ENCODE assay signal across 26 mouse cellular contexts in genomic region chr3:138173291-138173690, GRCm38 (mm10). TPM values are rescaled to one million over a fixed set of nuclear protein-coding genes. Genes with fewer than 3 reads are reported as not detected.
DNase-seq lines count a peak whose midpoint lies in the region; ATAC-seq and TF ChIP-seq lines count a peak whose summit lies in the region.
"Had no signal": no experiment of that assay in that cellular context is flagged by ENCODE, and none has a peak within 500 bp of the region (broad histone marks: within the 10 kb centered on the region; RNA-seq: fewer than 3 reads in every experiment).

No protein-coding gene starts in this region.

- DNase-seq in 416B (ENCODE audit: low read depth) = peak; percentile 21
- peak; percentile 46 for DNase-seq in CH12.LX (ENCODE audit: extremely low read depth)
- peak; percentile 13 for DNase-seq in naive thymus-derived CD4-positive, alpha-beta T cell, adult 2 months (ENCODE audit: low read depth)
- DNase-seq in frontal cortex, postnatal 36 days (ENCODE audit: low spot score in 2 of 2) = no peak
- DNase-seq: adrenal gland, adult 2 months; cerebellum, adult 11-12 months; cerebellum, postnatal 36 days; heart, adult 18-20 months; heart, postnatal 10 days; kidney, postnatal 25 days; left cerebral cortex, postnatal 4 days; retina, postnatal 1 day; spleen, adult 18-20 months had no signal

- H3K27me3 ChIP-seq in intestine, postnatal 0 days (replicated peaks; ENCODE audit: control insufficient read depth, insufficient read depth, low read length) = no peaks in the 10 kb centered on the region
- no peaks in the 10 kb centered on the region for H3K27me3 ChIP-seq in intestine, embryonic 16.5 days (replicated peaks; ENCODE audit: control insufficient read depth, insufficient read depth, low read length)
- no peaks in the 10 kb centered on the region for H3K27me3 ChIP-seq in CH12.LX (replicated peaks)
- no peaks in the 10 kb centered on the region for H3K27me3 ChIP-seq in forebrain, embryonic 15.5 days
- H3K27me3 ChIP-seq: embryonic facial prominence, embryonic 13.5 days; liver, embryonic 12.5 days; neural tube, embryonic 15.5 days had no signal

- dilution Hi-C loops in CH12.LX (cut with MboI; ENCODE audit: extremely low pct_ligation_motif_present, extremely low pct_unique_long_range_greater_than_20kb, low sequenced_read_pairs) = no loop called here

- no peak overlapping the region for H3K4me2 ChIP-seq in intestine, postnatal 0 days (replicated peaks; ENCODE audit: low read depth)
- no peak overlapping the region for H3K4me2 ChIP-seq in intestine, embryonic 16.5 days (ENCODE audit: low read depth, low read length)
- no peak overlapping the region for H3K4me2 ChIP-seq in CH12.LX (ENCODE audit: insufficient read depth, low read depth, poor library complexity, severe bottlenecking)
- H3K4me2 ChIP-seq in forebrain, embryonic 15.5 days (replicated peaks) = no peak overlapping the region
- H3K4me2 ChIP-seq: embryonic facial prominence, embryonic 13.5 days; liver, embryonic 12.5 days; neural tube, embryonic 15.5 days had no signal

- TF ChIP-seq EP300 in CH12.LX (IDR thresholded peaks at IDR 0.05; ENCODE audit: low read length) = no peak

- in situ Hi-C loops in CH12.LX (cut with MboI; ENCODE audit: low pct_ligation_motif_present, low pct_unique_long_range_greater_than_20kb, low sequenced_read_pairs) = no loop called here

- TF ChIP-seq CTCF in intestine, postnatal 0 days (IDR thresholded peaks at IDR 0.05; ENCODE audit: low read depth) = peak; percentile 39; the same call in 1 of the 2 replicates
- TF ChIP-seq CTCF in CH12.LX (conservative IDR thresholded peaks at IDR 0.05 in 1 of 2, IDR thresholded peaks at IDR 0.05 in 1 of 2; ENCODE audit: low read depth in 2 of 2, low read length in 2 of 2) = peak; percentile 60 to 71; a peak in 3 of 4 replicates

- no peaks in the 10 kb centered on the region for H3K4me1 ChIP-seq in intestine, postnatal 0 days (replicated peaks; ENCODE audit: control insufficient read depth, insufficient read depth, low read length)
- H3K4me1 ChIP-seq in intestine, embryonic 16.5 days (ENCODE audit: control insufficient read depth, insufficient read depth, low read length) = no peaks in the 10 kb centered on the region; the same call in 1 of the 2 replicates
- no peaks in the 10 kb centered on the region for H3K4me1 ChIP-seq in CH12.LX (ENCODE audit: control insufficient read depth in 1 of 2, insufficient read depth in 2 of 2)
- H3K4me1 ChIP-seq in forebrain, embryonic 15.5 days = no peaks in the 10 kb centered on the region
- H3K4me1 ChIP-seq: embryonic facial prominence, embryonic 13.5 days; forebrain, embryonic 10.5 days; liver, embryonic 12.5 days; megakaryocyte, embryonic 14.5 days; neural tube, embryonic 15.5 days had no signal

- H3K79me2 ChIP-seq in CH12.LX (replicated peaks; ENCODE audit: control insufficient read depth, extremely low read depth, insufficient read depth, poor library complexity, severe bottlenecking) = no peaks in the 10 kb centered on the region

- H3K9me3 ChIP-seq in intestine, postnatal 0 days (ENCODE audit: control insufficient read depth) = no peaks in the 10 kb centered on the region
- H3K9me3 ChIP-seq in intestine, embryonic 16.5 days (ENCODE audit: control insufficient read depth, low read length) = 0 out of 2 replicates have a peak, but pooled peaks cover 3% of the 10 kb centered on the region
- H3K9me3 ChIP-seq in CH12.LX (replicated peaks; ENCODE audit: low read length) = peaks cover 4% of the 10 kb centered on the region
- no peaks in the 10 kb centered on the region for H3K9me3 ChIP-seq in forebrain, embryonic 15.5 days
- H3K9me3 ChIP-seq: forebrain, embryonic 10.5 days; liver, embryonic 12.5 days; neural tube, embryonic 15.5 days had no signal

- no peak for TF ChIP-seq POLR2A in CH12.LX (IDR thresholded peaks at IDR 0.05; ENCODE audit: low read depth, low read length)

- H3K9ac ChIP-seq in intestine, postnatal 0 days (ENCODE audit: low read depth, low read length) = no peak overlapping the region
- no peak overlapping the region for H3K9ac ChIP-seq in intestine, embryonic 16.5 days (ENCODE audit: low read depth, low read length)
- H3K9ac ChIP-seq in CH12.LX (ENCODE audit: insufficient read depth, low read depth) = no peak overlapping the region
- H3K9ac ChIP-seq in forebrain, embryonic 15.5 days (replicated peaks) = no peak overlapping the region
- H3K9ac ChIP-seq: embryonic facial prominence, embryonic 13.5 days; liver, embryonic 12.5 days; neural tube, embryonic 15.5 days had no signal

- H3K36me3 ChIP-seq in intestine, postnatal 0 days (ENCODE audit: control insufficient read depth, insufficient read depth) = no peaks in the 10 kb centered on the region
- H3K36me3 ChIP-seq in intestine, embryonic 16.5 days (ENCODE audit: control insufficient read depth, insufficient read depth, low read length) = no peaks in the 10 kb centered on the region
- H3K36me3 ChIP-seq in CH12.LX (replicated peaks in 1 of 2; ENCODE audit: control insufficient read depth in 1 of 2, insufficient read depth in 1 of 2, low read length in 1 of 2) = no peaks in the 10 kb centered on the region
- H3K36me3 ChIP-seq in forebrain, embryonic 15.5 days = no peaks in the 10 kb centered on the region
- H3K36me3 ChIP-seq: embryonic facial prominence, embryonic 13.5 days; forebrain, embryonic 10.5 days; liver, embryonic 12.5 days; neural tube, embryonic 15.5 days had no signal

- TF ChIP-seq RAD21 in CH12.LX (IDR thresholded peaks at IDR 0.05; ENCODE audit: low read depth, low read length) = peak; percentile 58

- no peak; the same call in 1 of the 2 replicates for ATAC-seq in intestine, postnatal 0 days
- ATAC-seq in intestine, embryonic 16.5 days = no peak
- ATAC-seq in forebrain, embryonic 15.5 days (replicated peaks) = no peak
- no peak for ATAC-seq in megakaryocyte-erythroid progenitor cell, adult 5-6 weeks (replicated peaks; ENCODE audit: low FRiP score, low TSS enrichment, poor library complexity, severe bottlenecking)
- ATAC-seq: liver, embryonic 12.5 days had no signal

- H3K4me3 ChIP-seq in intestine, postnatal 0 days (ENCODE audit: low read depth, low read length) = no peak overlapping the region
- H3K4me3 ChIP-seq in intestine, embryonic 16.5 days (ENCODE audit: low read length) = no peak overlapping the region
- H3K4me3 ChIP-seq in CH12.LX (replicated peaks in 1 of 3; ENCODE audit: low read depth in 2 of 3, low read length in 2 of 3, poor library complexity in 1 of 3) = no peak overlapping the region
- H3K4me3 ChIP-seq in forebrain, embryonic 15.5 days = no peak overlapping the region
- H3K4me3 ChIP-seq: embryonic facial prominence, embryonic 13.5 days; forebrain, embryonic 10.5 days; liver, embryonic 12.5 days; megakaryocyte, embryonic 14.5 days; neural tube, embryonic 15.5 days had no signal

- H3K27ac ChIP-seq in intestine, postnatal 0 days (ENCODE audit: low read depth, low read length) = no peak overlapping the region
- H3K27ac ChIP-seq in intestine, embryonic 16.5 days (ENCODE audit: low read length) = no peak overlapping the region
- no peak overlapping the region for H3K27ac ChIP-seq in CH12.LX (ENCODE audit: insufficient read depth, low read depth)
- no peak overlapping the region for H3K27ac ChIP-seq in forebrain, embryonic 15.5 days (replicated peaks)
- H3K27ac ChIP-seq: embryonic facial prominence, embryonic 13.5 days; forebrain, embryonic 10.5 days; liver, embryonic 12.5 days; neural tube, embryonic 15.5 days had no signal

- WGBS in intestine, postnatal 0 days = 70% methylated on average over 10 of the region's 10 CpGs
- WGBS in intestine, embryonic 16.5 days = 82% methylated on average over 10 of the region's 10 CpGs
- 80% methylated on average over 10 of the region's 10 CpGs for WGBS in forebrain, embryonic 15.5 days

RNA-seq across cellular contexts. Expression of gene 4930579F01Rik, which starts 20.3 kb away (rescaled TPM):
- polyA plus RNA-seq in intestine, postnatal 0 days (2015; fragmentation: Nextera tagmentation; extraction: Ambion mirVana) = 0.09 and 0.10 TPM in 2 replicates
- 0.24 TPM in 1 of 2 replicates, not detected in the other for polyA plus RNA-seq in intestine, embryonic 16.5 days (2015; fragmentation: Nextera tagmentation; extraction: Ambion mirVana)
- not detected in 2 replicates for total RNA-seq in CH12.LX (2012; rRNA removed)
- not detected in 2 replicates for total RNA-seq in CH12.LX (2014; rRNA removed)
- not detected in 2 replicates for polyA plus RNA-seq in CH12.LX (2012; ENCODE audit: insufficient read length, low read depth)
- polyA plus RNA-seq in forebrain, embryonic 15.5 days (2015; fragmentation: Nextera tagmentation; extraction: Ambion mirVana) = not detected in 2 replicates
- total RNA-seq in megakaryocyte-erythroid progenitor cell, adult 5-6 weeks (2014; fragmentation: Nextera tagmentation) = not detected in 2 replicates
- not detected in 2 replicates for total RNA-seq in megakaryocyte-erythroid progenitor cell, adult 5-6 weeks (2017)
- total RNA-seq: adrenal gland, adult 2 months; heart, adult 18-20 months; heart, postnatal 10 days; layer of hippocampus, postnatal 25 days; left cerebral cortex, postnatal 4 days; monocyte, adult 5-6 weeks had no signal
- polyA plus RNA-seq: adrenal gland, adult 2 months; brain, embryonic 14.5 days; forebrain, embryonic 10.5 days; frontal cortex, adult 2 months; liver, embryonic 12.5 days; neural tube, embryonic 15.5 days had no signal

RNA-seq across cellular contexts. Expression of gene Mttp, which starts 28.5 kb away (rescaled TPM):
- polyA plus RNA-seq in intestine, postnatal 0 days (2015; fragmentation: Nextera tagmentation; extraction: Ambion mirVana) = 930 and 998 TPM in 2 replicates
- polyA plus RNA-seq in intestine, embryonic 16.5 days (2015; fragmentation: Nextera tagmentation; extraction: Ambion mirVana) = 405 and 573 TPM in 2 replicates
- total RNA-seq in CH12.LX (2012; rRNA removed) (4.0 and 4.5 TPM in 2 replicates), CH12.LX (2014; rRNA removed) (6.2 and 6.3 TPM in 2 replicates)
- 5.9 and 6.0 TPM in 2 replicates for polyA plus RNA-seq in CH12.LX (2012; ENCODE audit: insufficient read length, low read depth)
- polyA plus RNA-seq in forebrain, embryonic 15.5 days (2015; fragmentation: Nextera tagmentation; extraction: Ambion mirVana) = 8.6 and 8.7 TPM in 2 replicates
- 1.2 and 3.3 TPM in 2 replicates for total RNA-seq in megakaryocyte-erythroid progenitor cell, adult 5-6 weeks (2014; fragmentation: Nextera tagmentation)
- total RNA-seq in megakaryocyte-erythroid progenitor cell, adult 5-6 weeks (2017) = 2.7 and 3.4 TPM in 2 replicates

RNA-seq across cellular contexts. Expression of gene Trmt10a, which starts 30.0 kb away (rescaled TPM):
- polyA plus RNA-seq in intestine, postnatal 0 days (2015; fragmentation: Nextera tagmentation; extraction: Ambion mirVana) = 4.3 and 4.7 TPM in 2 replicates
- 9.2 and 9.4 TPM in 2 replicates for polyA plus RNA-seq in intestine, embryonic 16.5 days (2015; fragmentation: Nextera tagmentation; extraction: Ambion mirVana)
- total RNA-seq in CH12.LX (2012; rRNA removed) (38.0 and 43.9 TPM in 2 replicates), CH12.LX (2014; rRNA removed) (31.6 and 33.1 TPM in 2 replicates)
- polyA plus RNA-seq in CH12.LX (2012; ENCODE audit: insufficient read length, low read depth) = 65.7 and 90.4 TPM in 2 replicates
- polyA plus RNA-seq in forebrain, embryonic 15.5 days (2015; fragmentation: Nextera tagmentation; extraction: Ambion mirVana) = 7.0 and 7.5 TPM in 2 replicates
- 4.4 and 7.3 TPM in 2 replicates for total RNA-seq in megakaryocyte-erythroid progenitor cell, adult 5-6 weeks (2014; fragmentation: Nextera tagmentation)
- total RNA-seq in megakaryocyte-erythroid progenitor cell, adult 5-6 weeks (2017) = 8.5 and 30.6 TPM in 2 replicates

RNA-seq across cellular contexts. Expression of gene Adh7, which starts 44.3 kb away (rescaled TPM):
- polyA plus RNA-seq in intestine, postnatal 0 days (2015; fragmentation: Nextera tagmentation; extraction: Ambion mirVana) = 0.31 and 0.64 TPM in 2 replicates
- 0.18 and 0.24 TPM in 2 replicates for polyA plus RNA-seq in intestine, embryonic 16.5 days (2015; fragmentation: Nextera tagmentation; extraction: Ambion mirVana)
- total RNA-seq in CH12.LX (2012; rRNA removed) = not detected in 2 replicates
- total RNA-seq in CH12.LX (2014; rRNA removed) = not detected in 2 replicates
- not detected in 2 replicates for polyA plus RNA-seq in CH12.LX (2012; ENCODE audit: insufficient read length, low read depth)
- 0.15 and 1.1 TPM in 2 replicates for polyA plus RNA-seq in forebrain, embryonic 15.5 days (2015; fragmentation: Nextera tagmentation; extraction: Ambion mirVana)
- not detected in 2 replicates for total RNA-seq in megakaryocyte-erythroid progenitor cell, adult 5-6 weeks (2014; fragmentation: Nextera tagmentation)
- not detected in 2 replicates for total RNA-seq in megakaryocyte-erythroid progenitor cell, adult 5-6 weeks (2017)
- total RNA-seq: monocyte, adult 5-6 weeks had no signal
- polyA plus RNA-seq: forebrain, embryonic 10.5 days had no signal

Comparison
In these comparisons a context has a peak if more than half of its experiments do, and no peak if none do; other contexts are left out.
1. DNase-seq: peak in 416B (single experiment), CH12.LX (single experiment) and naive thymus-derived CD4-positive, alpha-beta T cell, adult 2 months (single experiment); none in frontal cortex, postnatal 36 days (0 of 2).
2. RNA of gene Mttp, which starts 28.5 kb away (polyA plus RNA-seq): 930 to 998 TPM in intestine, postnatal 0 days and 405 to 573 TPM in intestine, embryonic 16.5 days; 8.6 to 8.7 TPM in forebrain, embryonic 15.5 days and 5.9 to 6.0 TPM in CH12.LX; every median in the first group is over 10 times any median in the second.